Mouse (Mus musculus) midbrain, embryonic 16.5 days (tissue): ENCODE measurements around the gene Cacnb1. TPM values are rescaled to one million over a fixed set of nuclear protein-coding genes. Genes with fewer than 3 reads are reported as not detected.

Experiments used
- ATAC-seq: fragments of 200-750 bp; cut with Nextera tagmentation; 2 replicates; pipeline ENCODE4 v1.8.0; 2017; ENCODE audit warnings: moderate TSS enrichment
- H3K27ac ChIP-seq: fragments of 300-500 bp; sonication (generic); 2 replicates; pipeline ENCODE4 v1.5.1; 2014; ENCODE audit warnings: mild to moderate bottlenecking, low read length, mixed read lengths
- H3K27me3 ChIP-seq: fragments of 300-500 bp; sonication (generic); 2 replicates; pipeline ENCODE4 v1.6.1; 2014; ENCODE audit warnings: low read depth, low read length, mixed read lengths; ENCODE audit not compliant: control insufficient read depth, insufficient read depth
- H3K36me3 ChIP-seq: fragments of 300-500 bp; sonication (generic); 2 replicates; pipeline ENCODE4 v1.6.1; 2014; ENCODE audit warnings: mild to moderate bottlenecking, low read length, moderate library complexity, mixed read lengths; ENCODE audit not compliant: control insufficient read depth, insufficient read depth
- H3K4me1 ChIP-seq: fragments of 300-500 bp; sonication (generic); 2 replicates; pipeline ENCODE4 v1.6.1; 2014; ENCODE audit warnings: mild to moderate bottlenecking, low read length, mixed read lengths; ENCODE audit not compliant: control insufficient read depth, insufficient read depth
- H3K4me2 ChIP-seq: fragments of 300-500 bp; sonication (generic); 2 replicates; pipeline ENCODE4 v1.6.1; 2014; ENCODE audit warnings: mild to moderate bottlenecking, low read length, mixed read lengths
- H3K4me3 ChIP-seq: fragments of 300-500 bp; sonication (generic); 2 replicates; pipeline ENCODE4 v1.5.1; 2014; ENCODE audit warnings: low read depth, mild to moderate bottlenecking, low read length, moderate library complexity, mixed read lengths
- H3K9ac ChIP-seq: fragments of 300-500 bp; sonication (generic); 2 replicates; pipeline ENCODE4 v1.6.1; 2014; ENCODE audit warnings: low read depth, low read length, mixed read lengths
- H3K9me3 ChIP-seq: fragments of 300-500 bp; sonication (generic); replicated peaks from 2 replicates; pipeline ENCODE4 v1.6.1; 2014; ENCODE audit warnings: mild to moderate bottlenecking, low read length, mixed read lengths; ENCODE audit not compliant: control insufficient read depth, poor library complexity, severe bottlenecking
- WGBS: fragments of 180-500 bp; shearing (Covaris S2); extraction: QIAGEN DNeasy Blood & Tissue Kit; methylation state at CpG from one replicate; pipeline ENCODE4 v1.1.7; 2014; 5-methylcytosine and 5-hydroxymethylcytosine counted together
- polyA plus RNA-seq: library from polyadenylated mRNA; unstranded; fragments of >200 nt; fragmentation: Nextera tagmentation; extraction: Ambion mirVana; gene quantifications from 2 replicates; pipeline ENCODE4 v1.2.1, GENCODE M21; 2015

Gene Cacnb1
- polyA plus RNA-seq, 1 experiment from 2014 or later: 73.2 TPM

- H3K4me1 ChIP-seq: no peaks in the 10 kb centered on the region
- H3K4me3 ChIP-seq: no peak overlapping the region
- WGBS: 84% methylated on average over 11 of the region's 11 CpGs
- no peak overlapping the region for H3K27ac ChIP-seq
- H3K9me3 ChIP-seq: no peaks in the 10 kb centered on the region
- no peak overlapping the region for H3K4me2 ChIP-seq
- no peak for ATAC-seq
- H3K36me3 ChIP-seq: peaks cover 52% of the 10 kb centered on the region
- H3K9ac ChIP-seq: no peak overlapping the region
- H3K27me3 ChIP-seq: no peaks in the 10 kb centered on the region
Observed at GRCm38 (mm10) chr11:98008087-98008486, 14.7 kb downstream of the Cacnb1 start.

DNA sequence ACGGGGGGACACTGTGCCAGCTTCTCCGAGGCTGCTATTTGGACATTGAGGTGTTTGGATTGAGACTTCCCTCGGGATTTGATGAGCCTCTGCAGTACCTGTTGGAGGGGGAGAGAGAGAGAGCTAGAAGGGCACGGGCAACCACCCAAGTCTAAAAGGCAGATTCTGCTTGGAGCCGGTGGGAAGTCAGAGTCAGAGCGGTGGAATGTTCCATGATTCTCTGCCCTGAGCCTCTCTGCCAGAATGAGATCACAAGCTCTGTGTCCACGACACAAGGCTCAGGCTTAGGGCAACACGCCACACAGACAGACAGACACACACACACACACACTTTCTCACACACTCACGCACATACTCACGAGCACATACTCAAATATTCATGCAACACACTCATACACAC, 17.1 kb downstream of the Cacnb1 start:
- WGBS: 83% methylated on average over 10 of the region's 10 CpGs
- Histone ChIP-seq H3K36me3 (peaks cover 41% of the 10 kb centered on the region), H3K4me3 (no peak overlapping the region), H3K27ac (no peak overlapping the region), H3K4me1 (no peaks in the 10 kb centered on the region), H3K9me3 (no peaks in the 10 kb centered on the region), H3K9ac (no peak overlapping the region), H3K27me3 (no peaks in the 10 kb centered on the region), H3K4me2 (no peak overlapping the region)
- no peak for ATAC-seq

DNA sequence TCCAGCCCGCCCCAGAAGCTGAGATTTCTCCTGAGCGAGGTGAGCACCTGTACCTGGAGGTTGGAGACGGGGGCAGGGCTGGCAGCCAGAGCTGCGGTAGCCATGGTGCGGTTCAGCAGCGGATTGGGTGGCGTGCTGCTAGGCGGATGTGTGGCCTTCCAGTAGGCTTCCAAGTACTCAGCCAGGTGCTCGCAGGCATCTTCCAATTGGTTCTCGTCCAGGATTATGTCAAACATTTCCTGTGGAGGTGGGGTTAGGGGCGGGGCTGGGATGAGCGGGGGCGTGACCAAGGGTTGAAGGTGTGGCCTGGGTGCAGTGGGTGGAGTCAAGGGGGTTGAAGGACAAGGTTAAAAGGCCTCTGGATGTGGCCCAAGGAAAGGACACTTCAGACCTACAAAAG, 17.8 kb downstream of the Cacnb1 start:
- Histone ChIP-seq H3K27ac (no peak overlapping the region), H3K4me2 (no peak overlapping the region), H3K36me3 (peaks cover 35% of the 10 kb centered on the region), H3K4me1 (no peaks in the 10 kb centered on the region), H3K9me3 (no peaks in the 10 kb centered on the region), H3K9ac (no peak overlapping the region), H3K27me3 (no peaks in the 10 kb centered on the region), H3K4me3 (no peak overlapping the region)
- 54% methylated on average over 13 of the region's 13 CpGs for WGBS
- no peak for ATAC-seq

- Histone ChIP-seq H3K9ac (no peak overlapping the region), H3K27me3 (no peaks in the 10 kb centered on the region), H3K4me3 (no peak overlapping the region), H3K36me3 (peaks cover 28% of the 10 kb centered on the region), H3K4me2 (no peak overlapping the region), H3K27ac (0 out of 2 replicates have a peak overlapping the region, but pooled peaks have one; percentile 19), H3K4me1 (no peaks in the 10 kb centered on the region; the same call in 1 of the 2 replicates), H3K9me3 (no peaks in the 10 kb centered on the region)
- ATAC-seq: no peak
- WGBS: 70% methylated on average over 8 of the region's 8 CpGs
Observed at GRCm38 (mm10) chr11:98004161-98004560, 18.7 kb downstream of the Cacnb1 start.

GRCm38 (mm10) chr11:98003171-98003671, 19.6 kb downstream of the Cacnb1 start:
- Histone ChIP-seq H3K27ac (no peak overlapping the region), H3K4me2 (no peak overlapping the region), H3K9me3 (no peaks in the 10 kb centered on the region), H3K36me3 (peaks cover 28% of the 10 kb centered on the region), H3K9ac (no peak overlapping the region), H3K4me1 (no peaks in the 10 kb centered on the region; the same call in 1 of the 2 replicates), H3K27me3 (no peaks in the 10 kb centered on the region), H3K4me3 (no peak overlapping the region)
- 33% methylated on average over 17 of the region's 17 CpGs for WGBS
- ATAC-seq: no peak

- H3K27me3 ChIP-seq: no peaks in the 10 kb centered on the region
- no peak overlapping the region for H3K27ac ChIP-seq
Observed at GRCm38 (mm10) chr11:98002627-98003026, 20.2 kb downstream of the Cacnb1 start.

GRCm38 (mm10) chr11:98001986-98002385, 20.8 kb downstream of the Cacnb1 start:
- Histone ChIP-seq H3K4me3 (no peak overlapping the region), H3K9me3 (no peaks in the 10 kb centered on the region), H3K4me1 (no peaks in the 10 kb centered on the region; the same call in 1 of the 2 replicates), H3K9ac (no peak overlapping the region), H3K27me3 (no peaks in the 10 kb centered on the region), H3K4me2 (no peak overlapping the region), H3K36me3 (peaks cover 22% of the 10 kb centered on the region), H3K27ac (no peak overlapping the region)
- WGBS: 57% methylated on average over 6 of the region's 6 CpGs
- ATAC-seq: no peak

More at GRCm38 (mm10) chr11:98002627-98003026, 20.2 kb downstream of the Cacnb1 start:
- Histone ChIP-seq H3K9ac (no peak overlapping the region), H3K4me3 (no peak overlapping the region), H3K4me1 (no peaks in the 10 kb centered on the region; the same call in 1 of the 2 replicates), H3K4me2 (no peak overlapping the region), H3K36me3 (peaks cover 26% of the 10 kb centered on the region), H3K9me3 (no peaks in the 10 kb centered on the region)
- no peak for ATAC-seq
- WGBS: 11% methylated on average over 12 of the region's 12 CpGs

- no peak overlapping the region for H3K4me3 ChIP-seq
- H3K9me3 ChIP-seq: no peaks in the 10 kb centered on the region
- H3K27me3 ChIP-seq: no peaks in the 10 kb centered on the region
- H3K27ac ChIP-seq: no peak overlapping the region
- no peak for ATAC-seq
- no peaks in the 10 kb centered on the region; the same call in 1 of the 2 replicates for H3K4me1 ChIP-seq
- H3K36me3 ChIP-seq: peaks cover 18% of the 10 kb centered on the region
- no peak overlapping the region; the same call in 1 of the 2 replicates for H3K9ac ChIP-seq
- H3K4me2 ChIP-seq: no peak overlapping the region
- 32% methylated on average over 11 of the region's 11 CpGs for WGBS
Observed at GRCm38 (mm10) chr11:98001351-98001824, 21.4 kb downstream of the Cacnb1 start.

DNA sequence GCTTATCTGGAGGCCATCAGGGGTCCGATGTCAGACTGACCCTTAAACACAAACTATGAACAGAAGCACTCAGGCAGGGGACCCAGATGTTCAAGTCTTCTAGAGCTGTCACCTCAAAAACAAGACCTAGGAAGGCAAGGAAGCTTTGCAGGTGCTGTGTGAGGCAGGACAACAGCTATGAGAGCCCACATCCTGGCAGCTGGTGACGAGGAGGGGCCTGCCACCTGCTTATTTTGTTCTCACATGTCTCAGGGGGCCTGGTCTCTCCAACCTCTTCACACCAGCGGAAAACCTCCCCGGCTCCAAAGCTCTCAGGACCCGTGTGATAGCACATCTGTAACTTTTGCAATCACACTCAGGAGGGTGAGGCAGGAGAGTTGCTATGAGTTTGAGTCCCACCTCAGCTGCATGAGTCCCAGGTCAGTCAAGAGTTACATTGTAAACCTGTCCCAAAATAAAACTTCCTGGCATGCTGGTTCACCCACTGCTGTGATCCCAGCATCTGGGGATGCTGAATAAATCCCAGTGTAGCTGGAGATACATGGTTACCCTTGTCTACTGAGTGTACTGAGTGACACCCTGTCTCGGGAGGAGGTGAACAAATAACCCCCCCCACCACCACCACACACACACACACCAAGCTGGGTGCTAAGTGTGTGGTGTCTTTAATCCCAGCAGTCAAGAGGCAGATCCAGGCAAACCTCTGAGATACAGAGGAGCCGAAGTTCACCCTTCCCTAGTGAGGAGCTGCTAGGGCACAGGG, 22.3 kb downstream of the Cacnb1 start:
- Histone ChIP-seq H3K9me3 (no peaks in the 10 kb centered on the region), H3K4me2 (no peak overlapping the region), H3K4me1 (peaks cover 4% of the 10 kb centered on the region; the same call in 1 of the 2 replicates), H3K27me3 (no peaks in the 10 kb centered on the region; the same call in 1 of the 2 replicates), H3K27ac (no peak overlapping the region), H3K9ac (no peak overlapping the region), H3K4me3 (no peak overlapping the region), H3K36me3 (peaks cover 15% of the 10 kb centered on the region)
- WGBS: 50% methylated on average over 7 of the region's 7 CpGs
- ATAC-seq: no peak
